Mouse (Mus musculus): ENCODE measurements around the gene Itgb1. TPM values are rescaled to one million over a fixed set of nuclear protein-coding genes. Genes with fewer than 3 reads are reported as not detected.

Gene Itgb1
- total and polyA plus RNA-seq, 3 experiments: 53.8 to 315 (median 215) TPM

DNA sequence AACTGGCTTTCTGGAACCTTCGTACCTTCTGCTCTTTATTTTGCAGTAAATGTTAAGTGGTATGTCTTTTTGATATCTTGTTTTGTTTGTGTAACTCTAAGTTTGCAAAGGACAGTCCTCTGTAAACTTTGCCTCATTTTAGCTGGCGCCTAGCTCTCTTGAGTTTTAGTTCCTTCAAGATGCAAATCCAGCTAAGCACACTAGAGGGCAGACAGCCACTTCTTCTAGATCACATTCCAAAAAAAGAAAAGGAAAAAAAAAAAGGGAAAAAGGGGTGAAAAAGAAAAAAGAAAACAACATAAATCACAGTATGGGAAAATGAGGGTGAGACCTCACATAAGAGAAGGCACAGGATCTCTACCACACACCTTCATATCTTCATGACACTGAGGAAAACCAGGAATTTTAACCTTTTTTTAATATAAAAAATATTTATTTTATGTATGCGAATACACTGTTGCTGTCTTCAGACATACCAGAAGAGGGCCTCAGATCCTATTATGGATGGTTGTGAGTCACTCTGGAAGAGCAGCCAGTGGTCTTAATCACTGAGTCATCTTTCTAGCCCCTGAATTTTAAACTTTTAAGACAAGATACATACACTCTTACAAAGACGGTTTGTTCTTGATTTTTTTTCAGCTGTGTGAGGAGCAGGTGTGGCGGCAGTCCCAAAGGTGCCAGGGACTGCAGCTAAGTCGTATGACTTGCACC is 32.9 kb upstream of the Itgb1 start:
- TF ChIP-seq CTCF (IDR thresholded peaks at IDR 0.05; ENCODE audit: low read depth, low read length) (0 out of 2 replicates have a peak, but pooled peaks have one; percentile 17), TAL1 (conservative IDR thresholded peaks at IDR 0.05; ENCODE audit: low read depth, low read length) (no peak), GATA2 (IDR thresholded peaks at IDR 0.05; ENCODE audit: borderline replicate concordance, low read depth, low read length) (no peak)
- Histone ChIP-seq H3K4me1 (ENCODE audit: insufficient read depth, low read depth, low read length) (peaks cover 41% of the 10 kb centered on the region), H3K27me3 (ENCODE audit: insufficient read depth, low read length) (peaks cover 4% of the 10 kb centered on the region; the same call in 1 of the 2 replicates), H3K9me3 (replicated peaks) (no peaks in the 10 kb centered on the region), H3K4me3 (ENCODE audit: low read depth, low read length) (no peak overlapping the region), H3K36me3 (replicated peaks) (no peaks in the 10 kb centered on the region)
- DNase-seq (ENCODE audit: low spot score) (no peak), ATAC-seq (ENCODE audit: extremely low read depth, insufficient number of reproducible peaks, low FRiP score, poor library complexity, severe bottlenecking) (no peak)

DNA sequence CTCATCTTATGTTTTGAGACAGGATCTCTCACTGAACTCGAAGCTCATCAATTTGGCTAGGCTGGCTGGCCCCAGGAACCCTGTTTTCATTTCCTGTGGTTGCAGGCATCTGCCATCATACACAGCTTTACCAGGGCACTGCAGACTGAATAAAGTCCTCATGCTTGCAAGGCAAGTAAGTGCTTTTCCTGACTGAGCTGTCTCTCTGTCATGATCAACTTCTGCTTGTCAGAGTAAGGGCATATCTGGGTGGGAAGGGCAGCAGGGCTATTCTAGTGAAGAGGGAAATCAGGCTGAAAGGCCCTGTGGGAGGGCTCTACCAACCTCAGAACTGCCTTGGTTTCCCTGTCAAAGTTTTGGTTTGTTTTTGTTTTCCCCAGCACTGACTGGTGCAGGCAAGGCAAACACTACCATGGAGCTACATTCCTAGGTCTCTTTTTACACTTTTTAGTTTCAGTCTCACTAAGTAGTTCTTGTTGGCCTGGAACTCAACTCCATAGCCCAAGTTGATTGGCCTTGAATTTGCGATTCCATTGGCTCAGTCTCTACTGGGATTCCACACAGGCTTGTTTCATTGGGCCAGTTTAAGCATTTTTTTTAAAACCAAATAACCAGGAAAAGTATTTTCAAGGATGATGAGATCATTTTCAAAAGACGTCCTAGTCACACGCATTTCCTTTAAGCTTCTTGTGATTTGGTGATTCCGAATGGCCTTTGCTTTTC is 31.7 kb upstream of the Itgb1 start:
- H3K36me3 ChIP-seq (replicated peaks): no peaks in the 10 kb centered on the region
- peaks cover 4% of the 10 kb centered on the region; the same call in 1 of the 2 replicates for H3K27me3 ChIP-seq (ENCODE audit: insufficient read depth, low read length)
- TF ChIP-seq CTCF (IDR thresholded peaks at IDR 0.05; ENCODE audit: low read depth, low read length): no peak
- TF ChIP-seq TAL1 (conservative IDR thresholded peaks at IDR 0.05; ENCODE audit: low read depth, low read length): no peak
- no peak for TF ChIP-seq POLR2AphosphoS5 (IDR thresholded peaks at IDR 0.05; ENCODE audit: insufficient replicate concordance, low read depth, low read length)
- TF ChIP-seq GATA2 (IDR thresholded peaks at IDR 0.05; ENCODE audit: borderline replicate concordance, low read depth, low read length): no peak
- no peak for TF ChIP-seq GATA1 (IDR thresholded peaks at IDR 0.05; ENCODE audit: borderline replicate concordance, low read length)
- DNase-seq (ENCODE audit: low spot score) (no peak), ATAC-seq (ENCODE audit: extremely low read depth, insufficient number of reproducible peaks, low FRiP score, poor library complexity, severe bottlenecking) (no peak)
- peaks cover 41% of the 10 kb centered on the region for H3K4me1 ChIP-seq (ENCODE audit: insufficient read depth, low read depth, low read length)
- peaks cover 4% of the 10 kb centered on the region; the same call in 1 of the 2 replicates for H3K9me3 ChIP-seq (replicated peaks)
- peak overlapping the region; percentile 69; the same call in 1 of the 2 replicates for H3K4me3 ChIP-seq (ENCODE audit: low read depth, low read length)

DNA sequence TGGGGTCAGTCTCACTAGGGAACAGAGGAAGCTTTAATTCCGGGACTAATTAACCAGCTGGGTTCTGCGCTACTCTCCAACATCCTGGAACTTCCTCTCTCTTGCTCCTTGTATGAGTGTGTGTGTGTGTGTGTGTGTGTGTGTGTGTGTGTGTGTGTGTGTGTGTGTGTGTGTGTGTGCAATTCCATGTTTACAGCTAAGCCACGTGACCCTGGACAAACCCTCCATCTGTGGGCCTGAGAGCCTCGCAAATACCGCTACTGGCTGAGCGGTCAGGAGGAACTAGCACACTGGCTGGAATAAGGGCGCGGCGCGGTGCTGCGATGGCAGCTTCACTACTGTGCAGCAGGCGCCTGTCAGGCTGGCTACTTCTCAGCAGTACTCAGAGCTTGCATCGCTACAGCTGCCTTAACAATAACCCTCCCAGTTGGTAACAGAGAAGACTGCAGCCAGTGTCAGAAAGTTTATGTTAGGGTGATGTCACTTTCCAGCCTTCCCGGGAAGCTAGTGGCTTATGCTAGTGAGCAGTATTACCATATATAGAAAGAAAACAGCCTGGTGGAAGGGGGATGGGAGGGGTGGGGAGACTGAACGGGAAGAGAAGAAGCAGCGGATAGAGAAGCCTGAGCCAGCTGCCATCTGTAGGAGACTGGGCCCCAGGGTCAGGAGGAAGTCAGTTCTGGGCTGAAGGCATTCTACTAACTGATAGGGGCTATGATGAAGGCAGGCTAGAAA is 30.9 kb upstream of the Itgb1 start:
- ATAC-seq (ENCODE audit: extremely low read depth, insufficient number of reproducible peaks, low FRiP score, poor library complexity, severe bottlenecking) (peak; percentile 85), DNase-seq (ENCODE audit: low spot score) (peak; percentile 73)
- peaks cover 4% of the 10 kb centered on the region; the same call in 1 of the 2 replicates for H3K27me3 ChIP-seq (ENCODE audit: insufficient read depth, low read length)
- H3K4me3 ChIP-seq (ENCODE audit: low read depth, low read length): peak overlapping the region; percentile 69
- peaks cover 4% of the 10 kb centered on the region; the same call in 1 of the 2 replicates for H3K9me3 ChIP-seq (replicated peaks)
- no peaks in the 10 kb centered on the region for H3K36me3 ChIP-seq (replicated peaks)
- H3K4me1 ChIP-seq (ENCODE audit: insufficient read depth, low read depth, low read length): peaks cover 41% of the 10 kb centered on the region
- TF ChIP-seq POLR2AphosphoS5 (IDR thresholded peaks at IDR 0.05; ENCODE audit: insufficient replicate concordance, low read depth, low read length) (no peak), GATA1 (IDR thresholded peaks at IDR 0.05; ENCODE audit: borderline replicate concordance, low read length) (no peak)

DNA sequence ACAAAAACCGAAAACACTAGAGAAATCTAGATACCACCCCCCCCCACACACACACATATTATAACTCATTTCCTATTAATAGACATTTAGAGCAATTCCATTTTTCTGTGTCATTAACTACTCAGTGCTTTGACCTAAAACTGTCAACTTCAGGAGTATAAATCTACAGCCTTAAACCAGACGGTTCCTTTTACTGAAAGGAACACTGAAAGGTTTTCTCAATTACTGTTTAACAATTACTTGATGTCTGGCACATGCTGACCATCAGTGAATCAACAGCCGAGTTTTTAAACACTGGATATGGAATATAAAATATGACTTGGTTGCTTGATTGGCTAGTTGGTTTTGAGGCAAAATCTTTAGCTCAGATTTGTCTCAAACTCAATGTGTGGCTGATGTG is 23.3 kb upstream of the Itgb1 start:
- H3K4me3 ChIP-seq (ENCODE audit: low read depth, low read length): no peak overlapping the region
- H3K36me3 ChIP-seq (replicated peaks): no peaks in the 10 kb centered on the region
- no peak for TF ChIP-seq CTCF (IDR thresholded peaks at IDR 0.05; ENCODE audit: low read depth, low read length)
- TF ChIP-seq POLR2AphosphoS5 (IDR thresholded peaks at IDR 0.05; ENCODE audit: insufficient replicate concordance, low read depth, low read length): no peak
- no peak for ATAC-seq (ENCODE audit: extremely low read depth, insufficient number of reproducible peaks, low FRiP score, poor library complexity, severe bottlenecking)
- no peak for DNase-seq (ENCODE audit: low spot score)
- peaks cover 4% of the 10 kb centered on the region; the same call in 1 of the 2 replicates for H3K9me3 ChIP-seq (replicated peaks)
- H3K27me3 ChIP-seq (ENCODE audit: insufficient read depth, low read length): peaks cover 5% of the 10 kb centered on the region; the same call in 1 of the 2 replicates
- 0 out of 2 replicates have a peak, but pooled peaks cover 4% of the 10 kb centered on the region for H3K4me1 ChIP-seq (ENCODE audit: insufficient read depth, low read depth, low read length)

DNA sequence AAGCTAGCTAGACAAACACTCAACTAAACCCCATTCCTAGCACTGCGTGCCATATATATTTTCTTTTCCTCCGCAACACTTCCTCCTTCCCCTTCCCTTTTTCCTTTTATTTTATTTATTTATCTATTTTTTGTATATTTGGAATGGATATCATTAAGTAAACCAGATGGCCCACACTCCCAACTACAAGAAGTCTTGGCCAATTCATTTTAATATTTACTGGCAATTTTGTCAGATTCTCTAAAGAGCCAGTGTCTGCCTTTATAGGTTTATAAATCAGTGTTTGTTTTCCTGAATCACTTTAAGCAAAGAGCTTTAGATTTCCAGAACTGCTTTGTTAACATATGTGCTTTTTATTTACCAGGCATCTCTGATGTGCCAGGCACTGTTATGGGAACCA is 22.8 kb upstream of the Itgb1 start:
- H3K9me3 ChIP-seq (replicated peaks): peaks cover 4% of the 10 kb centered on the region; the same call in 1 of the 2 replicates
- TF ChIP-seq GATA2 (IDR thresholded peaks at IDR 0.05; ENCODE audit: borderline replicate concordance, low read depth, low read length) (no peak), POLR2AphosphoS5 (IDR thresholded peaks at IDR 0.05; ENCODE audit: insufficient replicate concordance, low read depth, low read length) (no peak), TAL1 (conservative IDR thresholded peaks at IDR 0.05; ENCODE audit: low read depth, low read length) (no peak), GATA1 (IDR thresholded peaks at IDR 0.05; ENCODE audit: borderline replicate concordance, low read length) (no peak), CTCF (IDR thresholded peaks at IDR 0.05; ENCODE audit: low read depth, low read length) (no peak)
- DNase-seq (ENCODE audit: low spot score): no peak
- H3K36me3 ChIP-seq (replicated peaks): no peaks in the 10 kb centered on the region
- peaks cover 5% of the 10 kb centered on the region; the same call in 1 of the 2 replicates for H3K27me3 ChIP-seq (ENCODE audit: insufficient read depth, low read length)
- ATAC-seq (ENCODE audit: extremely low read depth, insufficient number of reproducible peaks, low FRiP score, poor library complexity, severe bottlenecking): no peak
- H3K4me1 ChIP-seq (ENCODE audit: insufficient read depth, low read depth, low read length): 0 out of 2 replicates have a peak, but pooled peaks cover 4% of the 10 kb centered on the region
- no peak overlapping the region for H3K4me3 ChIP-seq (ENCODE audit: low read depth, low read length)

DNA sequence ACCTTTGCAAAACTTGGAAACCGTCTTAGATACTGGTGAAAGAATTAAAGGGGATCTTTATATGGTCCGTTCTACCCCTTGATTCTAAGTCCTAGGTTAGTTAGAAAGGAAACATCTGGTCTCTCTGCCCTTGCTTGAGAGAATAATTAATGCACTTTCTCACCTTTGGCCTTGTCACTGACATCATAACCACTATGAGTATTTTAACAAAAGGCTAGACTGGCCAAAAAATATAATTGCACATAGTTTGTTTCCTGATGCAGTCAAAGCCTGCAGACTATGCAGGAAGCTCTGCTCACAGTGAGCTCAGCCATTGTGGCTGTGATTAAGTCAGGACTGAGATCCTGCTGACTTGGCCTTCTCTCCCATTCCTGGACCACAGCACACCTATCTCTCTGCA is 22.3 kb upstream of the Itgb1 start:
- H3K4me1 ChIP-seq (ENCODE audit: insufficient read depth, low read depth, low read length): 0 out of 2 replicates have a peak, but pooled peaks cover 4% of the 10 kb centered on the region
- H3K4me3 ChIP-seq (ENCODE audit: low read depth, low read length): no peak overlapping the region
- H3K9me3 ChIP-seq (replicated peaks): peaks cover 3% of the 10 kb centered on the region; the same call in 1 of the 2 replicates
- TF ChIP-seq TAL1 (conservative IDR thresholded peaks at IDR 0.05; ENCODE audit: low read depth, low read length): no peak
- TF ChIP-seq GATA2 (IDR thresholded peaks at IDR 0.05; ENCODE audit: borderline replicate concordance, low read depth, low read length): no peak
- no peak for TF ChIP-seq CTCF (IDR thresholded peaks at IDR 0.05; ENCODE audit: low read depth, low read length)
- TF ChIP-seq POLR2AphosphoS5 (IDR thresholded peaks at IDR 0.05; ENCODE audit: insufficient replicate concordance, low read depth, low read length): no peak
- TF ChIP-seq GATA1 (IDR thresholded peaks at IDR 0.05; ENCODE audit: borderline replicate concordance, low read length): no peak
- ATAC-seq (ENCODE audit: extremely low read depth, insufficient number of reproducible peaks, low FRiP score, poor library complexity, severe bottlenecking) (no peak), DNase-seq (ENCODE audit: low spot score) (no peak)
- H3K27me3 ChIP-seq (ENCODE audit: insufficient read depth, low read length): peaks cover 5% of the 10 kb centered on the region; the same call in 1 of the 2 replicates
- no peaks in the 10 kb centered on the region for H3K36me3 ChIP-seq (replicated peaks)
